Mouse (Mus musculus): ENCODE measurements around the gene Clpp.

DNA sequence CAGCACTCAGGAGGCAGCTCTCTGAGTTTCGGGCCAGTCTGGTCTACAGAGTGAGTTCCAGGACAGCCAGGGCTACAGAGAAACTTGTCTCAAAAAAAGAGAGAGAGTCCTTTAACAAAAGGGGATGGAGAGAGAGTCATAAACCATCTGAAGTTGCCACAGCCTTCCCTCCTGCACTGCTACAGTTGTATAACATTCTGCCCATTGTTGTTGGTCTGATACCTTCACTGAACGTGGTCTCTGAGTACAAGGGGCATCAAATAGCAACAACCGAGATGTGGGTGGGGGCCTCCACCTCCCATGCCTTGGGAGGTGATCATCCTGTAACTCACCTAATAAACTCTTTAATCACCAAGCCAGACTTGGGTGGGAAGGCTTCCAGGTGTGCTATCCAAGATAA lies 4.4 kb upstream of the Clpp start:
- no peak for TF ChIP-seq CTCF (IDR thresholded peaks at IDR 0.05; ENCODE audit: control insufficient read depth, insufficient read depth, insufficient replicate concordance, low read depth, low read length)
- no peak for TF ChIP-seq POLR2A (IDR thresholded peaks at IDR 0.05; ENCODE audit: control insufficient read depth, low read depth, low read length)

Data from testis, adult 2 months (tissue).